Mouse (Mus musculus) stomach, postnatal 0 days (tissue): ENCODE results near the gene Asna1. TPM values are rescaled to one million over a fixed set of nuclear protein-coding genes. Genes with fewer than 3 reads are reported as not detected.

Experiments used
- ATAC-seq: fragments of 200-750 bp; cut with Nextera tagmentation; 2 replicates; pipeline ENCODE4 v1.8.0; 2017; ENCODE audit not compliant: low FRiP score, low TSS enrichment
- DNase-seq: peaks from one replicate; pipeline ENCODE4 v3.0.0-alpha.2; 2016; ENCODE audit warnings: low spot score
- H3K27ac ChIP-seq: fragments of 300-500 bp; sonication (generic); replicated peaks from 2 replicates; pipeline ENCODE4 v1.5.1; 2014; ENCODE audit warnings: mild to moderate bottlenecking, control low read depth
- H3K27me3 ChIP-seq: fragments of 300-500 bp; sonication (generic); 2 replicates; pipeline ENCODE4 v1.6.1; 2014; ENCODE audit warnings: low read length; ENCODE audit not compliant: control insufficient read depth, insufficient read depth
- H3K36me3 ChIP-seq: fragments of 300-500 bp; sonication (generic); 2 replicates; pipeline ENCODE4 v1.6.1; 2014; ENCODE audit warnings: low read length, mixed read lengths; ENCODE audit not compliant: control insufficient read depth, insufficient read depth
- H3K4me1 ChIP-seq: fragments of 300-500 bp; sonication (generic); replicated peaks from 2 replicates; pipeline ENCODE4 v1.6.1; 2014; ENCODE audit warnings: antibody characterized with exemption; ENCODE audit not compliant: control insufficient read depth, insufficient read depth
- H3K4me2 ChIP-seq: fragments of 300-500 bp; sonication (generic); replicated peaks from 2 replicates; pipeline ENCODE4 v1.6.1; 2014; ENCODE audit warnings: low read depth, mild to moderate bottlenecking, control low read depth, moderate library complexity
- H3K4me3 ChIP-seq: fragments of 300-500 bp; sonication (generic); 2 replicates; pipeline ENCODE4 v1.5.1; 2014; ENCODE audit warnings: low read depth, low read length, control low read depth
- H3K9ac ChIP-seq: fragments of 300-500 bp; sonication (generic); 2 replicates; pipeline ENCODE4 v1.6.1; 2014; ENCODE audit warnings: mild to moderate bottlenecking, low read length, control low read depth, mixed read lengths
- H3K9me3 ChIP-seq: fragments of 300-500 bp; sonication (generic); 2 replicates; pipeline ENCODE4 v1.6.1; 2016; ENCODE audit warnings: low read length; ENCODE audit not compliant: control insufficient read depth
- CTCF ChIP-seq: IDR thresholded peaks from 2 replicates; pipeline ENCODE4 v1.5.1; 2016; ENCODE audit warnings: antibody characterized with exemption, low read depth, mild to moderate bottlenecking, moderate library complexity
- EP300 ChIP-seq: optimal IDR thresholded peaks from 2 replicates; pipeline ENCODE3; 2016; ENCODE audit warnings: antibody characterized with exemption
- WGBS: fragments of 180-500 bp; shearing (Covaris S2); extraction: QIAGEN DNeasy Blood & Tissue Kit; methylation state at CpG from one replicate; pipeline ENCODE4 v1.1.7; 2014; 5-methylcytosine and 5-hydroxymethylcytosine counted together
- polyA plus RNA-seq: library from polyadenylated mRNA; unstranded; fragments of >200 nt; fragmentation: Nextera tagmentation; extraction: Ambion mirVana; gene quantifications from 2 replicates; pipeline ENCODE4 v1.2.1, GENCODE M21; 2015

Asna1 gene
- polyA plus RNA-seq, 1 experiment from 2014 or later = 68.0 TPM

DNA sequence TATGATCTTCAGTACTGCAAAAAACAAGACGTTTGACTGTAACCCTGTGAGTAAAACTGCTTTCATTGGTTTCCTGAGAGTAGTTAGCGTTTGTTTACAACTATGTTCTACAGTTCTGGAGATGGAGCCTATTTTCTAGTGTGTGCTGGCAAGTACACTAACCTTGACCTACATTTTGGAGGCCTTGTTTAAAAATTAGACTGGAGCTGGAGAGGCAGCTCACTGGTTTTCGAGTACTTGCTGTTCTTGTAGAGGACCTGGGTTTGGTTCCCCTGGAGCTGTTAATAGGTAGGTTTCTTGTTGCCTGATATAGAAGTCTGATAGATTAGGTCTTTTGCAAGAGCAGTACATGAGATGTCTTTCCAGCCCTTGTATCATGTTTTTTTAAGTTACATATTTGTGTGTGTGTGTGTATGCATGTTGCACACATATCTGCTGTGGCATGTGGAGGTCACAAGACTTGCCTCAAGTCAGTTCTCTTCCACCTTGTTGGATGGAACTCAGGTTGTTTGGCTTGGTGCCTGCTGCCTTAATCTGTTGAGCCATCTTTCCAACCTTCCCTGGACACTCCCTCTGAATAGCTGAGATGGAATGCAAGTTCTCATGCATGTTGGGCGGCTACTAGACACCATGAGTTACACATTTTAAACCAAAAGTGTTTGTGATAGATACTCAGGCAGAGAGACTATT is 7.7 kb upstream of the Asna1 start:
- Histone ChIP-seq H3K4me1 (no peaks in the 10 kb centered on the region; the same call in 1 of the 2 replicates), H3K9ac (no peak overlapping the region)
- TF ChIP-seq EP300 (peak; percentile 40), CTCF (no peak)

GRCm38 (mm10) chr8:85029271-85029670 is 4.2 kb upstream of the Asna1 start:
- H3K4me1 ChIP-seq = peaks cover 3% of the 10 kb centered on the region; the same call in 1 of the 2 replicates
- WGBS = 69% methylated on average over 14 of the region's 14 CpGs
- H3K36me3 ChIP-seq = peaks cover 22% of the 10 kb centered on the region
- H3K4me2 ChIP-seq = peak overlapping the region; percentile 91; the same call in 1 of the 2 replicates
- no peaks in the 10 kb centered on the region for H3K27me3 ChIP-seq
- H3K9me3 ChIP-seq = no peaks in the 10 kb centered on the region
- TF ChIP-seq EP300 (no peak), CTCF (no peak)
- no peak overlapping the region; the same call in 1 of the 2 replicates for H3K27ac ChIP-seq
- H3K9ac ChIP-seq = 0 out of 2 replicates have a peak overlapping the region, but pooled peaks have one; percentile 13
- H3K4me3 ChIP-seq = no peak overlapping the region
- peak; percentile 47 for DNase-seq
- ATAC-seq = no peak

More for the DNA sequence above, 7.7 kb upstream of the Asna1 start:
- Histone ChIP-seq H3K27me3 (no peaks in the 10 kb centered on the region), H3K4me2 (no peak overlapping the region), H3K36me3 (peaks cover 22% of the 10 kb centered on the region), H3K9me3 (no peaks in the 10 kb centered on the region), H3K4me3 (no peak overlapping the region), H3K27ac (peak overlapping the region; percentile 40; the same call in 1 of the 2 replicates)
- ATAC-seq (no peak), DNase-seq (no peak)
- 63% methylated on average over 4 of the region's 4 CpGs for WGBS

DNA sequence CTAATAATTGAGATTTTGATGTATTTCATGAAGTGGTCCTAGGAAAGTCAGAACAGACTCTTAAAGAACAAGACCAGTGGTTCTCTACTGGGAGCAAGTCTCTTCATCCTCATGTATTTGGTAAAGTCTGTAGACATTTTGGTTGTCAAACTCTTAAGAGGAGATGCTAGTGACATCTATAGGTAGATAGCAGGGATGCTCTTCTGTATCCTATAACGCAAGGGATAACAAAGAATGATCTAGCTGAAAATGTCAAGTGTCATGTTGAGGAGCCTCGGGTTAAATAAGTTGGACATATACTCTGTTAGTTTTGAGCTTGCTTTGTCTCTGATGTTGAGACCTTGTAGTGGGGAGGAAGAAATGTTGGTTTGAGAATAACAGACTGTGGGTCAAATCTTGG is 2.8 kb upstream of the Asna1 start:
- ATAC-seq = no peak
- Histone ChIP-seq H3K4me1 (peaks cover 3% of the 10 kb centered on the region; the same call in 1 of the 2 replicates), H3K27me3 (no peaks in the 10 kb centered on the region), H3K4me2 (peak overlapping the region; percentile 91), H3K9me3 (no peaks in the 10 kb centered on the region), H3K27ac (no peak overlapping the region), H3K4me3 (peak overlapping the region; percentile 99), H3K36me3 (peaks cover 22% of the 10 kb centered on the region), H3K9ac (peak overlapping the region; percentile 28; the same call in 1 of the 2 replicates)
- 9% methylated on average over 2 of the region's 2 CpGs for WGBS
- no peak for DNase-seq
- TF ChIP-seq EP300 (no peak), CTCF (peak; percentile 24; the same call in 1 of the 2 replicates)

DNA sequence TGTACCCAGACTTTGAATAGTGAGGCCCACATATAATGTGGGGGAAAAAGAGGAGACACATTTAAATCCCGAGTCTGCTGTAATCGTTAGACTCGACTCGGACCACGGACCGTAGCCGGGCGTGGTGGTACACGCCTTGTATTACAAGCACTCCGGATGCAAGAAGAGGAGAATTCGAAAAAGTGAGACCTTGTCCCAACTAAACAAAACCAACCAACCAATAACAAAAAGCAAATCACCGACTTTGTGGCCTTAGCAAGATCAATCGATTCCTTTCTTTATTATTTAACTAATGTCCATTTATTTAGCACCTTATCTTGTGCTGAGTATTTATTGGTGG is 2.4 kb upstream of the Asna1 start:
- DNase-seq = peak; percentile 46
- peak overlapping the region; percentile 99 for H3K4me3 ChIP-seq
- peak overlapping the region; percentile 99 for H3K9ac ChIP-seq
- H3K4me2 ChIP-seq = peak overlapping the region; percentile 91
- TF ChIP-seq EP300 = no peak
- TF ChIP-seq CTCF = no peak
- peaks cover 3% of the 10 kb centered on the region; the same call in 1 of the 2 replicates for H3K4me1 ChIP-seq
- no peaks in the 10 kb centered on the region for H3K27me3 ChIP-seq
- ATAC-seq = no peak
- peak overlapping the region; percentile 95 for H3K27ac ChIP-seq
- no peaks in the 10 kb centered on the region for H3K9me3 ChIP-seq
- peaks cover 20% of the 10 kb centered on the region for H3K36me3 ChIP-seq
- 2% methylated on average over 13 of the region's 13 CpGs for WGBS

- peak within 1 kb of the TSS; percentile 99 for H3K9ac ChIP-seq
- peak within 1 kb of the TSS; percentile 99 for H3K4me3 ChIP-seq
- no peaks in the 10 kb centered on the region for H3K27me3 ChIP-seq
- peak; percentile 96 for DNase-seq
- peaks cover 3% of the 10 kb centered on the region; the same call in 1 of the 2 replicates for H3K4me1 ChIP-seq
- TF ChIP-seq CTCF (no peak), EP300 (no peak)
- peak within 1 kb of the TSS; percentile 91 for H3K4me2 ChIP-seq
- peaks cover 14% of the 10 kb centered on the region for H3K36me3 ChIP-seq
- WGBS = under 1% methylated on average over 65 of the region's 75 CpGs
- peak; percentile 83 for ATAC-seq
- peak within 1 kb of the TSS; percentile 95 for H3K27ac ChIP-seq
- no peaks in the 10 kb centered on the region for H3K9me3 ChIP-seq
Observed at GRCm38 (mm10) chr8:85026670-85027515, 1.8 kb upstream of the Asna1 start, which contains the start of gene Trir. Gene Trir (plus strand): TSS chr8:85026823.
